Mouse (Mus musculus) stomach, postnatal 0 days (tissue): Measurements from ENCODE around the gene Ppil1.

Experiments used
- CTCF ChIP-seq: IDR thresholded peaks from 2 replicates; pipeline ENCODE4 v1.5.1; 2016; ENCODE audit warnings: antibody characterized with exemption, low read depth, mild to moderate bottlenecking, moderate library complexity
- EP300 ChIP-seq: optimal IDR thresholded peaks from 2 replicates; pipeline ENCODE3; 2016; ENCODE audit warnings: antibody characterized with exemption

DNA sequence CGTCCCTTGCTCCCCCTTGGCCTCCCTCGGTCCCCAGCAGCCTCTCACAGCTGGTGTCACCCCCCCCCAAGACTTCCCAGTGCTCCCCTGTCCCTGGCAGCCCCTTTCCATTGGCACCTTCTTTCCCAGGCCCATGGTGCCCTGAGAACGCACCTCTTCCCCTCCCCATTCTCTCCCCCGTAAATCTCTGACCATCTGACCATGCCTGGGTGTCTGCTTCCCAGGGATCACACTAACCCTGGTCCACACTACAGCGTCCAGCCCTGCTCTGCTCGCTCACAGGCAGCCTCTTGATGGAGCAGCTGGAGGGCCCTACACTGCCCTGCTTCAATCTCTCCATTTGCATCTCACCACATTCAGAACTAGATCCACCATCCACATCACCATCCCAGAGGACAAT lies 7.5 kb downstream of the Ppil1 start:
- no peak for TF ChIP-seq CTCF
- TF ChIP-seq EP300: no peak
